Mouse (Mus musculus) layer of hippocampus, adult 11-12 months (tissue): ENCODE measurements around the gene Slc7a8.

Experiments used
- DNase-seq: peaks from one replicate; pipeline ENCODE4 v3.0.0; 2022; ENCODE audit warnings: low spot score

Slc7a8 gene

GRCm38 (mm10) chr14:54781610-54782365 is at the start of gene Slc7a8:
Gene Slc7a8 (minus strand): TSS chr14:54781946.
- peak; percentile 78 for DNase-seq

- no peak for DNase-seq
These were observed 42.0 kb upstream of the Slc7a8 start for GRCm38 (mm10) chr14:54823716-54824115.

- DNase-seq, result no peak
These were observed 40.6 kb upstream of the Slc7a8 start for GRCm38 (mm10) chr14:54822301-54822700.

GRCm38 (mm10) chr14:54817791-54818190 is 36.0 kb upstream of the Slc7a8 start:
- DNase-seq, result peak; percentile 30

- DNase-seq, result no peak
These were observed 34.0 kb upstream of the Slc7a8 start for GRCm38 (mm10) chr14:54815737-54816136.

GRCm38 (mm10) chr14:54813991-54814390 is 32.2 kb upstream of the Slc7a8 start, which contains the start of gene Rnf212b:
Gene Rnf212b (plus strand): TSS chr14:54814141.
- DNase-seq, result no peak

GRCm38 (mm10) chr14:54809668-54810033 is 27.9 kb upstream of the Slc7a8 start:
- DNase-seq, result no peak

- DNase-seq, result no peak
These were observed 27.2 kb upstream of the Slc7a8 start for GRCm38 (mm10) chr14:54808718-54809667.

- DNase-seq, result no peak
These were observed 24.4 kb upstream of the Slc7a8 start for GRCm38 (mm10) chr14:54806124-54806523.

GRCm38 (mm10) chr14:54802428-54802827 is 20.7 kb upstream of the Slc7a8 start:
- no peak for DNase-seq

GRCm38 (mm10) chr14:54799686-54800085 is 17.9 kb upstream of the Slc7a8 start:
- DNase-seq, result no peak

GRCm38 (mm10) chr14:54796760-54797159 is 15.0 kb upstream of the Slc7a8 start:
- no peak for DNase-seq

GRCm38 (mm10) chr14:54795901-54796300 is 14.2 kb upstream of the Slc7a8 start:
- DNase-seq, result no peak

GRCm38 (mm10) chr14:54793894-54794830 is 12.4 kb upstream of the Slc7a8 start:
- DNase-seq, result no peak

- DNase-seq, result no peak
These were observed 11.6 kb upstream of the Slc7a8 start for GRCm38 (mm10) chr14:54793351-54793750.

GRCm38 (mm10) chr14:54792166-54792565 is 10.4 kb upstream of the Slc7a8 start:
- no peak for DNase-seq

GRCm38 (mm10) chr14:54788231-54788630 is 6.5 kb upstream of the Slc7a8 start:
- no peak for DNase-seq

- no peak for DNase-seq
These were observed 5.5 kb upstream of the Slc7a8 start for GRCm38 (mm10) chr14:54787226-54787625.

- no peak for DNase-seq
These were observed 4.7 kb upstream of the Slc7a8 start for GRCm38 (mm10) chr14:54786489-54786888.

- DNase-seq, result peak; percentile 71
These were observed 4.2 kb upstream of the Slc7a8 start for GRCm38 (mm10) chr14:54785898-54786297.

GRCm38 (mm10) chr14:54782971-54783370 is 1.2 kb upstream of the Slc7a8 start:
- no peak for DNase-seq
